8 mouse cellular contexts compared by ENCODE assay signal in the genomic region with DNA sequence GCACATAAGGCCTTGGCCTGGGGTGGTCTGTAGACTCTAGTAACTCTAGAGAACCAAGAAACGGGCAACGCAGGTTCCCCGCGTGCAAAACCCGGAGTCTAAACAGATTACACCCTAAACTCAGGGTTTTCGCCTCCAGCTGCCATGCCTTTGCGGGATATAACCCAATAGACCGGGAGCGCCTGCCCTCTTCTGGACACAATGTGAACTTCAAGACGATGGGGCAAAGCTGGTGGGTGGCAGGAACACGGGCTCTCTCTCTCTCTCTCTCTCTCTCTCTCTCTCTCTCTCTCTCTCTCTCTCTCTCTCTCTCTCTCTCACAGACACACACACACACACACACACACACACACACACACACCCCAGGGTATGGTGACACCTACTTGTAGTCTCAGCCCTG. TPM values are rescaled to one million over a fixed set of nuclear protein-coding genes. Genes with fewer than 3 reads are reported as not detected.
DNase-seq lines count a peak whose midpoint lies in the region; ATAC-seq lines count a peak whose summit lies in the region.
"Had no signal": no experiment of that assay in that cellular context is flagged by ENCODE, and none has a peak within 500 bp of the region (broad histone marks: within the 10 kb centered on the region; RNA-seq: fewer than 3 reads in every experiment).

No protein-coding gene starts in this region.

- no peak overlapping the region for H3K27ac ChIP-seq in embryonic facial prominence, embryonic 10.5 days (replicated peaks)
- no peak overlapping the region for H3K27ac ChIP-seq in liver, embryonic 13.5 days

- H3K4me3 ChIP-seq in embryonic facial prominence, embryonic 10.5 days: no peak overlapping the region
- no peak overlapping the region for H3K4me3 ChIP-seq in liver, embryonic 13.5 days (replicated peaks)

- peaks cover 99% of the 10 kb centered on the region for H3K27me3 ChIP-seq in embryonic facial prominence, embryonic 10.5 days (replicated peaks; ENCODE audit: low read depth, poor library complexity, severe bottlenecking)
- H3K27me3 ChIP-seq in liver, embryonic 13.5 days: peaks cover 88% of the 10 kb centered on the region

- no peak for ATAC-seq in liver, embryonic 13.5 days (ENCODE audit: low read depth)

- H3K9me3 ChIP-seq in embryonic facial prominence, embryonic 10.5 days: no peaks in the 10 kb centered on the region
- no peaks in the 10 kb centered on the region for H3K9me3 ChIP-seq in liver, embryonic 13.5 days (replicated peaks)

- no peaks in the 10 kb centered on the region for H3K36me3 ChIP-seq in embryonic facial prominence, embryonic 10.5 days (replicated peaks)
- H3K36me3 ChIP-seq in liver, embryonic 13.5 days: no peaks in the 10 kb centered on the region

- H3K4me2 ChIP-seq in liver, embryonic 13.5 days: no peak overlapping the region

- H3K4me1 ChIP-seq in embryonic facial prominence, embryonic 10.5 days: peaks cover 31% of the 10 kb centered on the region
- H3K4me1 ChIP-seq in liver, embryonic 13.5 days (replicated peaks): peaks cover 26% of the 10 kb centered on the region

- under 1% methylated on average over 11 of the region's 11 CpGs for WGBS in embryonic facial prominence, embryonic 10.5 days
- WGBS in liver, embryonic 13.5 days (ENCODE audit: insufficient replicate concordance): 0% methylated on average over 11 of the region's 11 CpGs

- no peak overlapping the region for H3K9ac ChIP-seq in liver, embryonic 13.5 days

- DNase-seq in urinary bladder, postnatal 14 days (ENCODE audit: low spot score): peak; percentile 74
- DNase-seq in urinary bladder, postnatal 10 days (ENCODE audit: low spot score): no peak
- peak; percentile 29 for DNase-seq in adrenal gland, adult 8-10 months
- peak; percentile 80 for DNase-seq in embryonic facial prominence, embryonic 10.5 days (ENCODE audit: low spot score)
- peak; percentile 88 for DNase-seq in induced T-regulatory cell, adult 2 months (ENCODE audit: low read depth)
- peak; percentile 63 for DNase-seq in liver, embryonic 13.5 days
- peak; percentile 86 for DNase-seq in retina, embryonic 14.5 days (ENCODE audit: low spot score)

RNA-seq across cellular contexts. Expression of gene Onecut3, which starts 11.6 kb away (rescaled TPM):
- not detected for total RNA-seq in adrenal gland, adult 8-10 months (2022)
- 0.17 and 0.58 TPM in 2 replicates for polyA plus RNA-seq in embryonic facial prominence, embryonic 10.5 days (2016; fragmentation: Nextera tagmentation; extraction: Ambion mirVana)
- 0.02 TPM in 1 of 2 replicates, not detected in the other for polyA plus RNA-seq in liver, embryonic 13.5 days (2015; fragmentation: Nextera tagmentation; extraction: Ambion mirVana)

RNA-seq across cellular contexts. Expression of gene Atp8b3, which starts 32.7 kb away (rescaled TPM):
- total RNA-seq in adrenal gland, adult 8-10 months (2022): 1 to 10 TPM; 1.2 to 3.0 (median 1.9) TPM
- 0.51 and 0.75 TPM in 2 replicates for polyA plus RNA-seq in embryonic facial prominence, embryonic 10.5 days (2016; fragmentation: Nextera tagmentation; extraction: Ambion mirVana)
- 0.02 and 0.03 TPM in 2 replicates for polyA plus RNA-seq in liver, embryonic 13.5 days (2015; fragmentation: Nextera tagmentation; extraction: Ambion mirVana)
- polyA plus RNA-seq: large intestine, adult 2 months had no signal

RNA-seq across cellular contexts. Expression of gene Rexo1, which starts 55.1 kb away (rescaled TPM):
- 10 to 100 TPM; 54.2 to 60.1 (median 57.0) TPM for total RNA-seq in adrenal gland, adult 8-10 months (2022)
- polyA plus RNA-seq in embryonic facial prominence, embryonic 10.5 days (2016; fragmentation: Nextera tagmentation; extraction: Ambion mirVana): 34.7 and 35.0 TPM in 2 replicates
- polyA plus RNA-seq in liver, embryonic 13.5 days (2015; fragmentation: Nextera tagmentation; extraction: Ambion mirVana): 13.4 and 13.8 TPM in 2 replicates
